Mouse (Mus musculus): Measurements from ENCODE around the gene Fndc9.

Fndc9 gene

DNA sequence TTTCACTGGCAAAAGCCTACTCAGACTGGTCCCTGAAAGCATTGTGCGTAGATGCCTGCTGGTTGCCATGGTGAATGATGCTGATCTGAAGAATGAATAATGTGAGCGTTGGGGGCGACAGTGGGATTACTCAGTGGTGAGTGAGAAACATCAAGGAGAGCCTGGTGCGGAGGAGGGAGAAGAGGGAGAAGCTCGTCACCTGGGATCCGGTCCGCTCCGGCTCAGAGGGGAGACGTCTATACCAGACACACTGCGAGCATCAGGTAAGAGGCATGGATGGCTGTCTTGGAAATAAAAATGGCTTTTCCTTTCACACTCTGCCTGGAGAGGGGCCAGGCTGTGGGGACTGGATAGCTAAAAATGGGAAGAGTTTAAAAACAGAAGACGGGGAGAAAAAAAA lies at the start of gene Fndc9:
Gene Fndc9, plus strand, starts transcription at position 198 of the 400 bp plus-strand sequence.
- DNase-seq, result no peak

DNA sequence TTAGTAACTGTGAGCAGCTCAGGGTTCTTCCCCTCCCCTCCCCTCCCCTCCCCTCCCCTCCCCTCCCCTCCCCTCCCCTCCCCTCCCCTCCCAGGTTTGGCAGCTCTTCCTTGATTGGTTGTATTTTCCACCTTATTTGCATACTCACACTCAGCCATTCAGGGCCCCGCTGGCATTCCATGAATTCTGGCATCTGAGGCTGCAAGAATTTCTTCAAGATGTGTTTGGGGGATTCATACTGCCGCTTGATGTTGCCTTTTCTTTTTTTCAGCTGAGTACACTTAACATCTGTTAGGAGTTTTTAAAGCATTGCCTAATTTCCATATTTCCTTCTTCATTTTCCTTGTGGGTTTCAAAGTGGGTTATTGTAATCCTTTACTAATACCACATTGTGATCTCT lies 47.0 kb upstream of the Fndc9 start:
- no peak for DNase-seq

DNA sequence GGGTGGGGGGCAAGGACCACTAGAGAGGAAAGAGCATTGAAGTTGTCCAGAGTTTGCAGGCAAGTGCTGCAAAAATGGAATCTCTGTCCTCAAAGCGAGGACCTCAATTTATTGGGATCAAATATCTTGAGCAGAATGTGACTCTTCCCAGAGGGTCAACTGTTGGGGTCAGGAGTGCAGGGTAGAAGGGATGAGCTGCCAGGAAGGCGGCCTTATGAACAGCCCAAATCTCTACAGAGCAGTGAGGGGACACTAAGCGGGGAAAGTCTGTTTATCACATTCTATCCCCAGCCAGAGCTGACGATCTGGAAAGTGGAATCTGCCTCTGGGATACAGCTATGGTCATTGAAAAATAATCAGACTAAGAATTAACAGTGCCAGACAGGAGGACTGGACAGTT lies 41.2 kb upstream of the Fndc9 start:
- no peak for DNase-seq

DNA sequence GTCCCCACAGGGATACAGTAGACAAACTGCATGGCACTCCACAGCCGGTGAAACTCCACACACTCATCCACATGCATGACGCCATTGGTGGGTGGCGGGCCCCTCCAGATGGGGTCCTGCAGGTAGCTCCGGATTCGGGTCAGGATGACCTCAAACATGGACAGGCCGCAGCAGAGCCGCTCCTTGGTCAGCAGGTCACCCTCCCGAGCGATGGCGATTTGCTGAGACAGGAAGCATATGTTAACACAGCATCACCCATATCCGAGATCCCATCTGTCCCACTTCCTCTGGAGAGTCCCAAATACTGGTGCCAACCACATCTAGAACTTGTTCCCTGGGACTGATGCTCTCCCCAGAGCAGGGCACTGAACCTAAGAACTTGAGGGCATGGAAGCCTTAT lies 34.7 kb upstream of the Fndc9 start:
- peak in 1 of 2 experiments; percentile 10 for DNase-seq

DNA sequence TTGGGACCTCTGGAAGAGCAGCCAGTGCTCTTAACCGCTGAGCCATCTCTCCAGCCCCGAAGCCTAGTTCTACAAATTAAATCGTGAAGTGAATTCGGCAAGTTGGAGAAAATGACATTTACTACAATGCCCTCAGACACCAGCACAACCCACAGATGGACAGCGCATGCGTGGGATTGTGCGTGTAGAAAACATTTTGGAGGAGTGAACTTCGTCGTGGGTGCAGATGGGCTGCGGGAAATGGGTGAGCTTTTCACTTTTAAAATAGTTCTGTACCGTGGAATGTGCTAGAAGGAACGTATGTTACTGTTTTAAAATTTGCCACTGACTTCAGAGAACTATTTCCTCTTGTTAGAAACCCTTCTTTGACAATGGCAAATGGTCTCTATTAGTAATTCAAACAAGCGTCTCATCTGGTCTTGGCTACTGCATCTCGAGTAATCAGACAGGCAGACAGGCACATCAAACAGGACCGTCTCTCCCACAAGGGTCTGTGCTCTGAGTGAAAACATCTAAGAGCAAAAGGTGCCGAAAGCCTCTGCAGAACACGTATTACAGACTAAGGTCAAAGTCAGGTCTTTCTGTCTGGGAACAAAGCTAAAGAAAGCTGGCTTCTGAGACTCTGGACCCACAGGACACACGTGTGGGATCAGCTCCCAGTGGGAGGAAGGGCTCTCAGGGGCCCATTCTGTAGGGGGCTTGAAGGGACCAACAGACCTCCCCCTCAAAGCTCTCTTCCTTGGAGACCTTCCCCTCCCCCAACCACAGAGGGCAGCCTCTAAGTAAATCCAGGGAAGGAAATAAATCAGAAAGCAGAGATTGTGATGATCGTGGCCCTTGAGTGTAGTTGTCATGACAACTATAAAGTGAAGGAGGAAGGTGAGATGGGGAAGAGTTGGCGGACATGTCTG lies 33.4 kb upstream of the Fndc9 start:
- no peak for DNase-seq

DNA sequence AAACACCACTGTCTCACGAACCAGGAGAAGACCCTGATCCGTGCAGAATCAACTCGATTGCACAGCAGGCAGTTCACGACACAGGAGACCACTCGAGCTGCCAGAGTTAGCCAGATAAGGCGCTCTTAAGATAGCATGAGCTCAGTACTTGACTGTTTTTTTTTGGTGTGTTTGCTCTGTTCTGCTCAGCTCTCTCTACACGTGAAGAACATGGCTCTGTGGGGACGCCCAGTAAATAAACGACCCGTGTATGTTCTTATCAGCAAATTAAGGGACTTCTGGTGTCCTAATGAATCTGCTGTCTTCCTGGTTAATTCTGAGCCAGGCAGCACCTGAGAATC lies 32.8 kb upstream of the Fndc9 start:
- no peak for DNase-seq

DNA sequence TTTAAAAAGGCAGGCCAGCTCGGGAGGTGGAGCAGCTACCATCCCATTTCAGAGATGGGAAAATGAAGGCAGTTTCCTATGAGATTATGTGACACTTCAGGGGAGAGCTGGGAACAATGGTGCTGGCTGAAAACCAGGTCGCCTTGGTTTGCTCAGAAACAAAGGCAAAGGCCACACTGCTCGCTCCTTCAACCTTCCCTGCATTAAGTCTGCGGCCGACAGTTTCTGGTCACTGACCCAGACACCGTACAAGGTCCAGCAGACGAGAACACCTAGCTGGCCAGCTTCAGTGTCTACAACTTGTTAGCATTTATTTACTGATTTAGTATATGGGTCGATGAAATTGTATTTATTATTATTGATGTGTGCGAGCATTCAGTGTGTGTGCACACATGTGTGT lies 30.5 kb upstream of the Fndc9 start:
- DNase-seq, result no peak

DNA sequence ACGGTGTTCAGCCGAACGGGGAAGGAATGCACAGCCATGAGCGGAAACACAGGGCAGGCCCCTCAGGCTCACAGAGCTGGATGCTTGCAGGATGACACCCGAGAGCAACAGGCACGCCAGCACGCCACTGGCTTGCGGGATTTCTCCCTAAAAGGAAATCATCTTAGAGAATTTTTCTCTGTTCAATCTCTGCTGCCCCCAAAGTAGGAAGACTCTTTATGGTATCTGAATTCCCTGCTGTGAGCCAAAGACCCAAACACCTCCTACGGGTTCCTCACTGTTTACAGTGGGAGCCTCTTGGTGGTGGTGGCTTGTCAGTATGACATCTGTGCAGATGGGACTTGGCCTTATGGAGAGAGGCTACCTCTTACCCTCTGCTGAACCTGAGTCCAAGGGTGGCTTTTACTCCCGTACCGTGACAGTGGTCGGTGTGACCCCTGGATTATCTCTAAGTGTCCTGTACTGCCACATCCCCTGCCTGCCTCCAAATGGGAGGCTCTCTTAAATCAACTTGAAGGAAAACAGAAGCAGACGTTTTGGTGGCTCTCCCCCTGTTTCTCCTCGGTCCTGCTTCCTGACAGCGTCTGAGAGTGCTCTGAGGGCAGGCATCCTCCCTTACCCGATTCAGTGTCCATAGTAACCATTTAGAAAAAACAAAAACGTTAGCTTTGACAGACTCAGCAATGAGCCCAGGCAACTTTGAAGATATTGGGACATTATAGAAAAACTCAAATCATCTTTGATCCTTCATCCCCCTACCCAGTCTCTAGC lies 29.5 kb upstream of the Fndc9 start:
- no peak for DNase-seq

DNA sequence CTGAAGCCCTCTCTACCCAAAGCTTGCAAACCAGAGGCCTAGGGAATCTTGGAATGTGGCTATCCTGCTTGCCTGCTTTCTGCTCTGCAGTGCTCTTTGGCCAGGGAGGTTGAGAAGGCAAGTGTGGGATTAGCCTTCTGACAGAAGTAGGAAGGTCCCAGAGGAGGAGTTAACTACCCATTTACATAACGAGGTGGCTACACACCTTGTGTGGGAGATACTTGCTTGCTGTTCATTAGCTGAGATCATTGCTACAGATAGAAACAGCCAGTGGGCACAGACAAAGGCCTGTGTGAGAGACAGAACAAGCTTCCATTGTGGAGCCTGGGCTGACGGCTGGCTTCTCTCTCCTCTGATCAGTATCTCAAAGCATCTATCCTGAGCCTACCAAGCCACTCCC lies 25.4 kb upstream of the Fndc9 start:
- no peak for DNase-seq

DNA sequence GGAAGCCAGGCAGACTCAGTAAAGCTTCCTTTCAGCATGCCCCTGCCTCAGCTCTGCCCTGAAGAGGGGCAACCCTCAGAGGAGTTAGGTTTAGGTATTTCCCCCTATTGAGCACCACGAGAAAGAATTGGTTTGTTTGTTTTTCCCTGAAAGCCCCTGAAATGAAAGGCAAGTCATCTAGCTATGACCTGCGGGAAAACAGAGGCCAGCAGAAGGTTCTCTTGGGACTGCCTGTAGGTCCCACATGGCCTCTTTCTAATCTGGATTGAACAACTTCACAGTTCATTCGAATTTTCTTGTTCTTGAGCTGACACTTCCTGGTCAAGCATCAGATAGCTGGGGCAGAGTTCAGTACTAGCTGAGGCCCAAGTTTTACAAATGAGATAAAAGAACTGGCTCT lies 23.5 kb upstream of the Fndc9 start:
- DNase-seq, result no peak

DNA sequence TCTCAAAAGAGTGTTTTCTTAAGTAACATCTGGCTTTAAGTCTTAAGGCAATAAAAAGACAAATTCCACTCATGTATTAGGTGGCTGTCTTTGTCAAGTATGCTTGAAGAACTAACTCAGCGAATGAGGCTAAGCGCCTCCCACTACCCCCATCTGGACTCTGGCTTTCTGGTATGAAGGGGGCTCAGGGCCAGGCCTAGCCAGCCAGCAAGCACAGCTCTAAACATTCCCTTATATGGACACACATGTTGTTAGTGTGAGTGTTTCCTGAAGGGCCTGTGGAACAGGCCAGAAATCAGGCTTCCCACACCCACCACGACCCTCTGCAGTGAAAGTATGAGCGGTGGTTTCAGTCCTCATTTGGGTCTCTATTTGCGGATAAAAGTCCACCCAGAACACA lies 21.5 kb upstream of the Fndc9 start:
- no peak for DNase-seq

DNA sequence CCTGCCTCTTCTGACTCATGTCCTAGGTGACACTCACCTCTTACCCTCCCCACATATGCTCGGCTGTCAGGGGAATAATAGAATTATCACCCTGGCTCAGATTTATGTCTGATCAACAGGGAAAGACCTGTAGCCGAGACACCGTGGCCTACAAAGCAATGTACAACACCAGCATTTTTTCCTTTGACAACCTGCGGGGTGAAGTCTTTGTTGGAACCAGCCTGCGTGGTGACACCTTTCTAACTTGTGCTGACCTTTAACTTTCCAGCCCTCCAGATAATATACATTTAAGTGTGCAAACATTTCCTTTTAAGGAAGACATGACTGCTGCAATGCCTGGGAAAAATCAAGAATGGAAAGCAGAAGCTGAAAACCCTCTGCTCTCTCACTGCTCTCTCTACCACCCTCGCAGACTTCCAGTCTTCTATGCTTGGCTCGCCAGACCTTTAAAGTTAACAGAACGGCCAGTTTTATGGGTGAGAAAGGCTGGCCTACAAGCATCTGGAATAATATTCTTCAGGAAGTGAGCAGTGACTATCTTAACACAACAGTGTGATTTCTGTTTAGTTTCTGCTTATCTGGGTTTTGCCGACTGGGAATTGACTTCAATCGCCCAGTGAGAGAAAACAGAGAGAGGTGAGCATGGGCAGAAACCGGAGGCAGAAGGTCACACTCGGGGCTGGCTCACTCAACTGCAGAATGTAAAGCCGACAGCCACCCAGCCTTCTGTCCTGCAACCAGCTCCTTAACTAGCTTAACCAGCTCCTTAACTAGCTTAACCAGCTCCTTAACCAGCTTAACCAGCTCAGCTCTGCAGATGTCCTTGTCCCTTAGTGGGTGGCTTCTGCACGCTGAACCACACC lies 20.7 kb upstream of the Fndc9 start:
- DNase-seq, result no peak

DNA sequence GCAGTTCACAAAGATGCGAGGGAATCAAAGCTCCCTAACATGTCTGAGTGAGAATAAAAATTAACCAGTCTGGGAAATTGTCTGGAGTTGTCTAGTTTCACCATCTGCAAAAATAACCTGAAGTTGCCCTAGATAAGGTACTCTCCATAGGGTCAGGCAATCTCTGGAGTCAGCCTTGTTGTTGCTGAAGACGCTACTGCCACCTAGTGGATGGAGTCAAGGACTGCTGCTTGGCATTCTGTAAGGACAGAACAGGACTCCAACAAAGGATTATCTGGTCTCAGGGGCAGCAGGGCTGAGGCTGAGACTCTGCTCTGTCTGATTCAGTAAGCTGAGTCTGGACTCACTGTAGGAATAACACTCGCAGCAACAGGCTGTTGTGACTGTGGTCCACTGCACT lies 20.0 kb upstream of the Fndc9 start:
- DNase-seq, result no peak

DNA sequence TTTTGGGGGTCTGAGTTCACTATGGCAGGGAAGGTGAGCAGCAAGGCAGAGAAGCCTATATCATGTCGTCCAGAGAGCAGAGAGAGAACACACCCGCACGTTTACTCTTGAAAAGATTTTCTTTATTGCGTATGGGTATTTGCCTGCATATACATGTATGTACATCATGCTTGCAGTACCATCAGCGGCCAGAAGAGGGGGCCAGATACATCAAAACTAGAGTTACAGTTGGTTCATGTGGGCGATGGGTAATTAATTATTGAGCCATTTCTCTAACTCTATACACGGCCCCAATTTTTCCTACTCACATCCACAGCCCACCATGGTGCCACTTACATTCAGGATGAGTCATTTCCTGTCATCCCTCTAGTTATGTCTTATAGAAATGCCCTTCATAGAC lies 18.7 kb upstream of the Fndc9 start:
- peak; percentile 32 to 41 for DNase-seq

DNA sequence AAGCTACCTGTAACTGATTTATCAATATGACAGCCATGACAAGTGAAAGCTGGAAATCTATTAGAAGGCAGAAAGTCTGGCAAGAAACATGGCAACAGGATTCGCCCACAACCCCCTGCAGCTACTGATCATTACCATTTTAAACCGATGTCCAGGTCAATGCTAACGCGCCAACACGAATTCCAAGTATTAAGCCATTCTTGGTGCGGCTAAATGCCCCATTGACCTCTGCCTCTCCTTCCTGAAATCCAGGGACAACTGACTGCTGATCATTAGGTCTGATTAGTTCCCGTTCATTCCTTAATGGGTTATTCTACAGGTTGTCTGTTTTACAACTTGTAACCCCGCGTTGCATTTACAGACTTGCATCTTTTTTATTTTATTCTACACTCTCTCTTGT lies 17.6 kb upstream of the Fndc9 start:
- DNase-seq, result no peak

DNA sequence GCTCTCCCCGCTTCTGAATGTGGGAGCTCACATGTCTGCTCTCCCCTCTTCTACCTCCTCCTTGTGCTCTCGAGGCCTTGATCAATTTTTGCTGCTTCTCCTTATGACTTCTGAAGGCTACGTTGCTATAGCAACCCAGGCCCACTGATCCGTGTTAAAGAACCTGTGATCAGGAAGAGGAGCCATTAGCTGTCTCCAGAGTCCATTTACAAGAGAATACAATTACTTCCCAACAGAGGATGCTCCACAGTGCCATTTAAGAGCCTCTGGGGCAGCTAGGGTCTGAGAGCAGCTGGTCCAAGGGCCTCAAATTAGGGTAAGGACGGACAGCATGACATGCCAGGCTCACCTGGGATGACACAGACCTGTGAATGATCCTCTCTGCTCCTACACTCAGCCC lies 16.7 kb upstream of the Fndc9 start:
- no peak for DNase-seq

DNA sequence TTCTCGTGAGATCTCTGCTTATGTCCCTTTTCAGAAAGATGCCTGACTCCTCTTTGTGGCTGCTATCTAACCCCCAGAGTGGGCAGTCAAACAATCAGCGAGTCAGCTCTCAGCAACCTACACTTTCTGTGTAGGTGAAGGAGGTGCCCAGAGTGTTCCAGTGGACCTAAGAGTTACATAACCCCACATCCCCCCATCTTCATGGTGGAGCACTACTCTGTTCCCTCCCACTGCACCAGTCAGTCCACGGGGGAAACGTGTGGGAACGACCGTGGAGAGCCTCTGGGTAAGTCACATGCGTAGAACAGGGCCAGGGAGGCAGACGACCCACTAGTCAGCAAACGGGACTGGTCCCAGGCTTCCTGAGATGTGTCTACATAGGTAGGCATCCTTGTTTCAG lies 16.0 kb upstream of the Fndc9 start:
- no peak for DNase-seq

DNA sequence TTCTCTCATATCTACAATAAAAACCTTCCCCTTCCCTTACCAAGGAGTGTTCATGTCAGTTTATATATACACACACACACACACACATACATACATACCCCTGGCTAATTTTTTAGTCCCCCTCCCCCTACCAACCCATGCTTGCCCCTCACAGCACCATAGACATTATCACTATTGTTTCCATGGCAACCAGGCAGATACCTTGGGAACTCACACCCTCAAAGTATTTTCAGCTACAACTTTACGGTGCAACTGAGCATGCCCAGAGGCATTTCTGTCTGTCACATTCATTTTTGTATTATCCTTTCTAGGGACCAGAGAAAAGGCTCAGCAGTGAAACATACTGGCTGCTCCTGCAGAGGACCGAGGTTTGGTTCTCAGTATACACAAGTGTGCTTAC lies 15.1 kb upstream of the Fndc9 start:
- no peak for DNase-seq

DNA sequence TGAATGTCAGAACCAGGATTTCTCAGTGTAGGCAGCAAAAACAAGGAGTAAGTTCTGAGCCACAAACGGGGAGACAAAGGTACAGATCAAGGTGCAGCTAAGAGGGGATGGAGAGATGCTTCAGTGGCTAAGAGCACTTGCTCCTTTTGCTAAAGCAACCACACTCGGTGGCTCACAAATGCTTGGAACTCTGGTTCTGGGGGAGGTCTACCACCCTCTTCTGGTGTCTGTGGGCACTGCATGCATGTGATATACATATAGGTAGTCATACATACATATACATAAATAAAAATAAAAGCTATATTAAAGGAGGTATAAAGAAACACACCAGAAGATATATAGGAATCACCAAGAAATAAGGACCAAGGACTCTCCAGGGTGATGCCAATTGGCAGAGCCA lies 11.8 kb upstream of the Fndc9 start:
- DNase-seq, result no peak

DNA sequence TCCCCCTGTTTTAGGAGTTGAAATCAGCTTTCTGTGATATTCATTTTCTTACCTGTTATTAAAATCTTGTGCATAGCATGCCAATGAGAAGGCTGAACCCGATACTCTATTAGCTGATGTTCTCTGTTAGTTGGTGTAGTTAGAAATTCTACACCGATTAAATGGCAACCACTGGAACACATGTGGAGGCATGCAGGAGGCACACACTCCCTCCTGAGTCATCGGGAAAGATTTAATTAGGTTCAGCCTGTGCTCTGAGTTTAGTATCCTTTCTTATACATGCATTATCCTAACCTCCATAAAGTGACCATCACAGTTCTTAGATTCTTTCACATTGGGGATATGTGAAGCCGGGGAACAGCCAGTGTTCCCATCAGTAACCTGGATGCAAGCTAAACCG lies 10.0 kb upstream of the Fndc9 start:
- DNase-seq, result no peak

DNA sequence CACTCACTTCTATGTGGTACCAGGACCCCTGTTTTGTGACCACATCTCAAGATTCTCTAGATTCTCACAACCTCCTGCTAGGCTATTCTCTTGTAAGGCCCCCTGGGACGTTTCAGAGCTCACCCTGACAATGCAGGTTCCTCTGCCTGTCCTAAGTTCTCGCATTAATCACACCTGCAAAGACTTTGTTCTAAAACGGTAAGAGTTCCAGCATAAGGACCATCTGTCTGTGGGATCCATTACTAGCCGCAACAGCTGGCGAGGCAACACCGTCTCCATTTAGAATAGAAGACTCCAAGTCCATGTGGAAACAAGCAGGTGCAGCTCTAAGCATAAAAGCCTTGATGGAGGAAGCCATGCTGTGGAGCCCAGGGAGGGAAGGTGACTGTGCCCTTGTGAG lies 5.1 kb upstream of the Fndc9 start:
- no peak for DNase-seq

DNA sequence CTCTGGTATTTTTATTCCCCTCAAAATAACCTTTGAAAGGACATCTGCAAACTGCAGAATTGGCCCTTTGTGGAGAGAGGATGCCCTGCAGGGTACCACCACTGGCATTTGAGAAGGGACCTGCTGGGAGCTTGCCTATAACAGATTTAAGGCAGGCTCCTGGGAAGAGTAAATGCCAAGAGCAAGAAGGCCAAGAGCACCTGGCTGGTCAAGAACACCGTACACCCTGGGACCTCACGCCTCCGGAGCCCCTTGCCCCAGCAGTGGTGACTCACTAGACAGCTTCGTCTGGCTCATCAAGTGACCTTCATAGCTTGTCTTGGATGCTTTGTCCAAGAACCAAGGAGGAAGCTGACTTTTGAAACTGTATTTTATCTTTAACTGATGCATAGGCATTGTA lies 2.5 kb upstream of the Fndc9 start:
- DNase-seq, result no peak

DNA sequence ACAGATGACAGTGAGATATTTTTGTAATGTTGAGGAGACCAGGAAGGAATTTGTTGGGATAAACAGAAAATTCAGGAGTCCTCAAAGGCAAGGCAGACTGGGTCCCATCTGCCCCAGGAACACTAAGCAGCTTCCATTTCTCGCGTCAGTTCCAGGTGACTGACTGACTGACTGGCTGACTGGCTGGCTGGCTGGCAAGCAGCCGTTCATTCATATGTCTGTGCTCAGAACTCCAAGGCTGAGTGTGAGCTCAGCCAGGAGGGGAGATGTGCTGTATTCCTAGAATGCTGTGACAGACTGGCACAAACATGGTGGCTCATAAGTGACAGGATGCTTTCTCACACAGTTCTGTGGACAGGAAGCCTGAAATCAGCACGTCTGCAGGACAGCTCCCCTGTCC lies 1.4 kb upstream of the Fndc9 start:
- no peak for DNase-seq

DNA sequence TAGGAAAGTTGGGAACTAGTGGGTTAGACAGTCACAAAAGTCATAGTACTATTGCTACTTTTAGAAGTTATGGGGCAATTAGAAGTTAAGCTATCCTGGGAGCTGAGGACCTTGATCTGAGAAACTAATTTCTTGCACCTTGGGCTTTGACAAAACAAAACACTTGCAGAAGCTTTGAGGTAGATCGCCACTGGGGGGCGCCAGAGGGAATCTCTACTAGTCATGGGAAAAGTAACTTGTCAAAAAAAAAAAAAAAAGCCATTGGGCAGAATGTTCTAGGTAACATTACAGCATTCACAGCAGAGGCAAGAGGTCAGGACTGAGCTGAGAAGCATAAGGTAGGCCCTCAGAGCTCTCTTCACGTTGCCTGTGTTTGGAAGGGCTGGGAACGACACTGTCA lies 1.6 kb downstream of the Fndc9 start:
- peak; percentile 68 to 75 for DNase-seq

Measured in thymus, postnatal 36 days (tissue).